Mouse (Mus musculus) gonadal fat pad, adult 2 months (tissue): ENCODE data around the gene BC025446. TPM values are rescaled to one million over a fixed set of nuclear protein-coding genes. Genes with fewer than 3 reads are reported as not detected.
"Not testable (repeated sequence)": the region's sequence is repeated elsewhere in the genome, so short reads cannot be mapped to it uniquely, and the experiment has no call there.

Source experiments
- DNase-seq: peaks from one replicate; pipeline ENCODE4 v3.0.0-alpha.2; 2012; ENCODE audit warnings: low read depth
- polyA plus RNA-seq: library from polyadenylated mRNA; depleted of rRNA; stranded (reverse); fragments of >200 nt; gene quantifications from 2 replicates; pipeline ENCODE4 v1.2.3, GENCODE M21; 2012; rRNA removed

Gene BC025446
- polyA plus RNA-seq: 1.4 and 2.5 TPM in 2 replicates

GRCm38 (mm10) chr15:75215778-75216691 lies at the start of gene BC025446:
TSS of gene BC025446 (plus strand) at chr15:75216376.
- no peak for DNase-seq

DNA sequence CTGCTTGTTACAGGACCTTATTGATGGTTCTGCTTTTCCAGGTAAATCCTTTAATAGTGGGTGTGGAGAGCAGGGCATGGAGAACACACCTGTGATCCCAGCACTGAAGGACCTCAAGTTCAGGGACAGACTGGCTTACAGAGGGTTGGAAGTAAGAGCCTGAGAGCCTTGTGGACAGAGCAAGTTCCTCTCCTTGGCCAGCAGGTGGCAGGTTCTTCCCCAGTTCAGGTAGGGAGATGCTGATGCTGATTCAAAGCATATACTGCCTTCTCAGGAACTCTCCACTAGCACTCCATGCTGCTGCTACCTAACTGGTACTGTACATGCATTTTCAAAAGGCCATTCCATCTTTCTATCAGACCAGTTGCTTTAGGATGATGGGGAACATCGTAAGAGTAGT lies 40.7 kb upstream of the BC025446 start:
- DNase-seq: no peak

- no peak for DNase-seq
Observed at GRCm38 (mm10) chr15:75186291-75186690, 29.9 kb upstream of the BC025446 start.

DNA sequence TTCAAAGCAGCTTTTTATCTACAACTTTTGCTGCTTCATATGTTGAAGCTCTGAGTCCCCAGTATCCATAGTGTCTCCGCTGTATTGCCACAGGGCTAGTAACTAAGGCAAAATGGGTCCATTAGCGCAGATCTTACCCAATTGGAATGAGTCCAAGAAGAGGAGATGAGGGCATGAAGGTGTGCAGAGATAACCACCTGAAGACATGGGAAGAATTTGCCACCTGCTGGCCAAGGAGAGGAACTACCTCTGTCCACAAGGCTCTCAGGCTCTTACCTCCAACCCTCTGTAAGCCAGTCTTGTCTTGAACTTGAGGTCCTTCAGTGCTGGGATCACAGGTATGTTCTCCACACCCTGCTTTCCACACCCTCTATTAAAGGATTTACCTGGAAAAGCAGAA lies 27.1 kb upstream of the BC025446 start:
- DNase-seq: no peak

DNA sequence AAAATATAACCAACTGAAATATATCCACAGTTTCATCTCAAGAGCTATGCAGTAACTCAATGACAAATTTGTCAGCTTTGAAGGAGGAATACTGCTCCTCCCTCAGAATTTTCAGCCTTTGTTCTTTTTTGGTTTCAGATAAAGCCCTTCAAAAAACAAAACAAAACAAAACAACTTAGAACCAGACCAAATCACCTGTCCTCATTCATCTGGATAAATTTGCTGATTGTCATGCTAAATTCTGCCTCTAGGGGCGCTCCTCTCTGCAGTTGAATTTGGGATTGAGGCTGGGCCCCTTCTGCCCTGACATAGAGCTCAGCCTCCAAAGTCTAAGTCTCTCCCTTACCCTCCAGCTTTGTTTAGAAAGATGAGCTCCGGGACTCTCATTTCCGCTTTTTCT lies 25.6 kb upstream of the BC025446 start:
- DNase-seq: not testable (repeated sequence)

DNA sequence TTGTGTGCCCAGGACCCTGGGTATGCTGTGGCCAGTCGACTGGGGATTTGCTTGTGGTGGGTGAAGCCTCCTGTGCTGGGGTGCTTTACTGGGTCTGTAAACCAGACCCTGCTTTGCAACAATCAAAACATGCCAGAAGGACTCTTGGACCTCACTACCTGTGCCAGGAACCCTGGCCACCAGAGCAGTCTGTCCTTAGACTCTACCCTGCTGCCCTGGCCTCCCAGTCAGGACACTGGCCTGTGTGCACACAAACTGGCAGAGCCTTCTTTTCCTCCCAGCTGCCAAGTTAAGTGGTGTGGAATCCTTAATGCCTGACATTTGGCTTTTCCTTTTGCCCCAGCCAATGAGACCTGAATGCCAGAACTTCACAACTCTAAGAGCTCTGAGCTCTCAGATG lies 655 bp downstream of the BC025446 start:
- no peak for DNase-seq

- no peak for DNase-seq
Observed at GRCm38 (mm10) chr15:75221942-75222341, 5.8 kb downstream of the BC025446 start.

DNA sequence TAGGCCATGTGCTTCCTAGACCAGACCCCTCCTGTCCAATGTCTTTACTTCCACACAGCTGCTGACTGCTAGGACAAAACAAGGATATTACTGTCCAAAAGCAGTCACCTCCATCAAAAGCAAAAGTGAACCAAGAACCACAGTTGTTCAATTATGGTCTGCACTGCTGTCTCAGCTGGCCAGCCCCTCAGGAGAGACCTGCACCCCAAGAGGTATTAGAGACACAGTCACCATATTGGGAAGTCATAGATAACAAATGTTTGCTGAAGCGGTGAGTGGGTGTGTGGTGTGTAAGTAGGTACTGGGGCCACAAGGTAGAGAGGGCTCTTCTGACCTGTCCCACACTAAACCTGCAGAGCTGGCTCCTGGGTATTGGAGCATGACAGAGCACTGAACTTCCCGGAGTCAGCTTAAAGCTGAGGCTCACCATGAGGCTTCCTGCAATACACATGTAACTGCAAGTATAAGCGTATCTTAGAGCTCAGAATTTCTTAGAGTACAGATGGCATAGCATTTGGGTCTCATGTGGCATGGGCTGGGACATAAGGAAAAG lies 21.6 kb downstream of the BC025446 start:
- no peak for DNase-seq

DNA sequence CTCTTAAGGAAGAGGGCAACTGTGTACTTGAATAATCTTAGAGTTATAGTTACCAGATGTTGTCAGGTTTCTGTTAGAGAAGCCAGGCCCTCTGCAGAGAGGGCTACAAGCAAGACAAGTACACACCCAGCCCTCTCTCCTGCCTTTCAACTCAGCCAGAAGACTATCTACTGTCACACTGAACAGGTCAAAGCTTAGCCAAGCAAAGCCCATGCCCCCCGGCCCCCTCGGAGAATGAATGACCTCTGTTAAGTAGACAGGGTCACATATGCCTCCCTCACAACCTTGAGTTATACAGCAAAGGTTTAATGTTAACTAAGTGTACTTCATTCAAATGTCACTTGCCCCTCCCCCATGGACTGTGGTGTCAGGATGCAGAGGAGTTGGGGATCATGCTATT lies 24.4 kb downstream of the BC025446 start:
- no peak for DNase-seq

DNA sequence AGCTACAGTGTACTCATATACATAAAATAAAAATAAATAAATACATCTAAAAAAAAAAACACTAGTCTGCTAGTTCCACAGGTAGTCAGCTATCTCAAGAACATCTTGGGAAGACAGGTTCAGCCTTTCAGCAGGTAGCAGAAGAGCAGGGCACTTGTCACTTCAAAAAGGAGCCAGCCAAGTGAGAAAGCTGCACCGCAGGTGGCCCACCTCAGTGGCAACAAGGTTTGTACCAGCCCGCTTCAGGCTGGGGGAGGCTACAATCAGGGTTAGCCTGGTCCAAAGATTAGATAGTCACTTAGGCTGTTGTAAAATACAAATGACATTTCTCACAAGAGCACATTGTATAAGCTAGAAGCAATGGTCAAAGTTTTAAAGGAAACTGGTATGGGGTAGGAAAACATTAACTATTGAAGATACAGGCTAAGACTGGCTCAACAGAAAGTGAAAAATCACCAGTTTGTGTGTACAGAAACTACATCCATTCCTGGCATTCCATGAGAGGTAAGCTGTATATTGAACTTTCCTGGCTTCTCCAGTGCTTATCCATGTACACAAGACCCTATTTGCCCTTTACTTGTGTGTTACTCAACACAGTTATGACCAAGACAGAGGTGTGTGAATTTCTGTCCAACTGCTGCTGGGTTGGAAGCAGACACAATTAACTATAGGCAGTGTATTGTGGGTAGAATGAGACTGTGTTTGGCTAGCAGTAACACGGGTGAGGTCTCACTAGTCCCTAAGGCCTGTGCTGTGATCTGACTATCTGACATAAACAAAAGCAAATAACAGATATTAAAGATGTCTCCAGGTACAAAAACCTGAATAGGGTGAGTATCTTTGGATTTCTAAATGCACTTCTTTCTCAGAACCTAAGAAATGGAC lies 26.8 kb downstream of the BC025446 start:
- no peak for DNase-seq

- DNase-seq: no peak
Observed at GRCm38 (mm10) chr15:75254671-75255070, 38.5 kb downstream of the BC025446 start.

DNA sequence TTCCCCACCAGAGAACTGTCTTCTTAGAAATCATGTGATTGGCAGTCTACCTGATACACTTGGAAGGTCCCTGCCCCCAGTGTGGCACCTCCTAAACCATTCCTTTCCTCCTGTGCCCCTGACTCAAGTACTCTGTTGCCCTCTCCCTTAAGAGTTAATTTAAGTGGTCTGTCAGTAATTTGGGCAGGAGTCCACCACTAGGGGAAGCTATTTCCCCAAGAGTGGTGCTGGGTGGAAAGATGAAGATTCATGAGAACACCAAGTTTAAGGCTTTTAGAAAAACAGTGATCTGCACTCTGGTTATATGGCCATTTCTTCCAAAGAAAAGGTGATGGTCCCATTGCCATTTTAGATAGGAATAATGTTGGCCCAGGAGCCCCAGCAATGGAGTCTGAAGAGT lies 49.7 kb downstream of the BC025446 start:
- no peak for DNase-seq

- DNase-seq: no peak
Observed at GRCm38 (mm10) chr15:75266626-75267025, 50.5 kb downstream of the BC025446 start.

DNA sequence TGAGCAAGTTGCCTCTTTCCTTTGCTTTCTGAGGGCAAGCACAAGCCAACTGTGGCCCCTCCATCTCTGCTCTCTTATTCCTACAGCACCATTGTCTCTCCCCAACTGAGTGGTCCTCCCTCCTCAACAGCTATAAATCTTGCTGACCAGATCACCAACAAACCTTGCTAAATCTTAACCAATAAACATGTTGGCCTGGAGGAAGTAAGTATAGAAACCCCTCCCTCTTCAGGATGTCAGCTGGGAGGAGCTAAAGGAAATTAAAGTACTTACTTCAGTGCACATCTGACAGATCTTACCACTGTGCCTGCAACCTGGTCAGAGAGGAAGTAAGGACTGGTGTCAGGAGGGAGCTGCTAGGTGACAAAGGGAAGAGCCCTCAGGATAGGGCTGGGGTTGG lies 51.9 kb downstream of the BC025446 start, which contains the start of gene Ly6f:
Gene Ly6f (plus strand): TSS at position 301 of the 400 bp plus-strand sequence.
- no peak for DNase-seq

DNA sequence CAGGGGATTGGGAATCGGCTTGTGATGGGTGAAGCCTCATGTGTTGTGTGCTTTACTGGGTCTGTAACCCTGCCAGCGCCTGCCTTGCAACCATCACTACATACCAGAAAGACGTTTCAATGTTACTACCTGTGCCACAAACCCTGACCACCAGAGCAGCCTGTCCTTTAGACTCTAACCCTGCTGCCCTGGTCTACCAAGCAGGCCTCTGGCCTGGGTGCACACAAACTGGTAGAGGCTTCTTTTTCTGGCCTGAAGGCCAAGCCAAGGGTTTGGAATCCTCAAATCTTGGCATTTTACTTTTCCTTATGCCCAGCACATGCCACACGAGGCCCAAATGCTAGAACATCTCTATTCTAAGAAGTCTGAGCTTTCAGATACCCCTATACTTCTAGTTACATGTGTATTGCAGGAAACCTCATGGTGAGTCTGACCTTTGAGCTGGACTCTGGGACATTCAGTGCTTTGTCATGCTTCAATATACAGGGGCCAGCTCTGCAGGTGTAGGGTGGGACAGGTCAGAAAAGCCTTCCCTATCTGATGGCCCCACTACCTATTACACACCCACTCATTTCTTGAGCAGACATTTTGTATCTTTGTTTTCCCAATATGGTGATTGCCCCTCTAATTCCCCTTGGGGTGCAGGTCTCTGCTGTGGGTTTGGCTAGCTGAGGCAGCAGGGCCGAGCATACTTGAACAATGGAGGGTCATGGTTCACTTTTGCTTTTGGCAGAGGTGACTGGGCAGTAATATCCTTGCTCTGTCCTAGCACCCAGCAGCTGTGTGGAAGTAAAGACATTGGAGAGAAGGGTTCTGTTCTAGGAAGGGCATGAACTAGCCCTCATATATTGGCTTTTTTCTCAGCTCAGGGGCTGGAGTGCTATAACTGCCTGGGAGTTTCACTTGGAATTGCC lies 53.0 kb downstream of the BC025446 start:
- DNase-seq: no peak

DNA sequence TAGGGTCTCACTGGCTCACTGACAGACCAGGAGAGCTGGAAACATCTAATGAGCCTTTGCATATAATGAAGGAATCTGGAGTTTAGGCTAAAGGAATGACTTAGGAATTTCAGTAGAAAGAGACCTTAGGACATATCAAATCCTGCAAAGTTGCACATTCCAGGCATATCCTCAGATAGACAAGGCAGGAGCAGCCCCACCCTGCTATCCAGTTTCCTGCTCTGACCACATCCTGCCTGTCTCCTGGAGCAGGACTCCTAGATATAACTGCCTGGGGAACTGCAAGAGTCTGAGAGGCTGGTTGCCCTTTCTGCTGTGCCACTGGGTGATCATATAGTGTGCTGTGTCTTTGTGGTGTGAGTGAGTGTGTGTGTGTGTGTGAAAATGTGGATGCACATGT lies 54.0 kb downstream of the BC025446 start:
- DNase-seq: no peak

GRCm38 (mm10) chr15:75270691-75271362 lies 54.7 kb downstream of the BC025446 start:
- DNase-seq: no peak

DNA sequence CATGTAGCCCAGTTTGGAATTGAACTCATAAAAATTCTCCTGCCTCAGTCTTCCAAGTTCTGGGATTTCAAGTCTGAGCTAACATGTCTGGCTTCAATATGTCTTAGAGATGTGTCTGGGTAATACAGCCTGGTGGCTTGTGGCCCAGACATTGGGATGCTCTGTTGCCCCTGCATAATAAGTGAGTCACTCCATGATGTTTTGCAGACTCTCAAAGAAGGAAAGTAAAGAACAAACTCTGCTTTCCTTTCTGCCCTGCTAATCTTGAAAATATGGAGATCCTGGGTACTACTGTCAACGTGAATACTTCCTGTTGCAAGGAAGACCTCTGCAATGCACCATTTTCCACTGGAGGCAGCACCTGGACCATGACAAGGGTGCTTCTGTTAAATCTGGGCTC lies 55.2 kb downstream of the BC025446 start:
- no peak for DNase-seq

GRCm38 (mm10) chr15:75271891-75272290 lies 55.7 kb downstream of the BC025446 start:
- DNase-seq: no peak
